Mouse (Mus musculus) heart, embryonic 12.5 days (tissue): Measurements from ENCODE around the gene Ccdc141. TPM values are rescaled to one million over a fixed set of nuclear protein-coding genes. Genes with fewer than 3 reads are reported as not detected.

ENCODE experiments used
- ATAC-seq: fragments of 200-750 bp; cut with Nextera tagmentation; 2 replicates; pipeline ENCODE4 v1.8.0; 2017; ENCODE audit warnings: moderate TSS enrichment, moderate library complexity; ENCODE audit not compliant: insufficient number of reproducible peaks, low FRiP score
- H3K27ac ChIP-seq: fragments of 300-500 bp; sonication (generic); 2 replicates; pipeline ENCODE4 v1.5.1; 2016; ENCODE audit warnings: mild to moderate bottlenecking, moderate library complexity; ENCODE audit not compliant: poor library complexity, severe bottlenecking
- H3K27me3 ChIP-seq: fragments of 300-500 bp; sonication (generic); replicated peaks from 2 replicates; pipeline ENCODE4 v1.6.1; 2016; ENCODE audit warnings: mild to moderate bottlenecking, moderate library complexity
- H3K36me3 ChIP-seq: fragments of 300-500 bp; sonication (generic); 2 replicates; pipeline ENCODE4 v1.6.1; 2016; ENCODE audit warnings: mild to moderate bottlenecking, moderate library complexity
- H3K4me1 ChIP-seq: fragments of 300-500 bp; sonication (generic); replicated peaks from 2 replicates; pipeline ENCODE4 v1.6.1; 2016; ENCODE audit warnings: mild to moderate bottlenecking
- H3K4me2 ChIP-seq: fragments of 300-500 bp; sonication (generic); 2 replicates; pipeline ENCODE4 v1.6.1; 2016; ENCODE audit warnings: mild to moderate bottlenecking, moderate library complexity
- H3K4me3 ChIP-seq: fragments of 300-500 bp; sonication (generic); 2 replicates; pipeline ENCODE4 v1.5.1; 2016; ENCODE audit warnings: mild to moderate bottlenecking
- H3K9ac ChIP-seq: fragments of 300-500 bp; sonication (generic); 2 replicates; pipeline ENCODE4 v1.6.1; 2016; ENCODE audit warnings: mild to moderate bottlenecking, moderate library complexity
- H3K9me3 ChIP-seq: fragments of 300-500 bp; sonication (generic); replicated peaks from 2 replicates; pipeline ENCODE4 v1.6.1; 2016; ENCODE audit warnings: mild to moderate bottlenecking, moderate library complexity
- WGBS: fragments of 180-500 bp; shearing (Covaris S2); methylation state at CpG from one replicate; pipeline ENCODE4 v1.1.7; 2016; 5-methylcytosine and 5-hydroxymethylcytosine counted together
- microRNA-seq: library from miRNA; unstranded; fragments of <30 nt; microRNA quantifications from one replicate; pipeline ENCODE4, GENCODE M21; 2017
- polyA plus RNA-seq: library from polyadenylated mRNA; unstranded; fragments of >200 nt; fragmentation: Nextera tagmentation; extraction: Ambion mirVana; gene quantifications from 2 replicates; pipeline ENCODE4 v1.2.1, GENCODE M21; 2016

The Ccdc141 gene
- polyA plus RNA-seq, 1 experiment from 2014 or later, result 206 TPM

GRCm38 (mm10) chr2:76966013-76966412 lies 204.4 kb downstream of the Ccdc141 start:
- ATAC-seq, result no peak
- peaks cover 13% of the 10 kb centered on the region for H3K4me1 ChIP-seq
- H3K4me2 ChIP-seq, result no peak overlapping the region
- peaks cover 67% of the 10 kb centered on the region for H3K36me3 ChIP-seq
- no peak overlapping the region for H3K27ac ChIP-seq
- WGBS, result 78% methylated on average over 2 of the region's 2 CpGs
- no peak overlapping the region for H3K4me3 ChIP-seq
- no peaks in the 10 kb centered on the region for H3K9me3 ChIP-seq
- no peak overlapping the region for H3K9ac ChIP-seq
- H3K27me3 ChIP-seq, result no peaks in the 10 kb centered on the region

GRCm38 (mm10) chr2:76965542-76965941 lies 204.9 kb downstream of the Ccdc141 start:
- WGBS, result 68% methylated on average over 7 of the region's 7 CpGs
- Histone ChIP-seq H3K27ac (no peak overlapping the region), H3K27me3 (no peaks in the 10 kb centered on the region), H3K4me2 (no peak overlapping the region), H3K36me3 (peaks cover 67% of the 10 kb centered on the region), H3K9me3 (no peaks in the 10 kb centered on the region), H3K9ac (no peak overlapping the region), H3K4me3 (no peak overlapping the region), H3K4me1 (peaks cover 12% of the 10 kb centered on the region)
- no peak for ATAC-seq

GRCm38 (mm10) chr2:76962045-76962432 lies 208.4 kb downstream of the Ccdc141 start:
- no peak for ATAC-seq
- Histone ChIP-seq H3K4me3 (no peak overlapping the region), H3K4me2 (no peak overlapping the region), H3K4me1 (no peaks in the 10 kb centered on the region), H3K9ac (no peak overlapping the region), H3K36me3 (peaks cover 37% of the 10 kb centered on the region), H3K9me3 (no peaks in the 10 kb centered on the region), H3K27me3 (no peaks in the 10 kb centered on the region), H3K27ac (no peak overlapping the region)
- WGBS, result 88% methylated on average over 6 of the region's 6 CpGs

GRCm38 (mm10) chr2:76961420-76962044 lies 208.9 kb downstream of the Ccdc141 start:
- no peaks in the 10 kb centered on the region for H3K4me1 ChIP-seq
- no peak overlapping the region for H3K4me2 ChIP-seq
- H3K9me3 ChIP-seq, result no peaks in the 10 kb centered on the region
- ATAC-seq, result no peak
- H3K27me3 ChIP-seq, result no peaks in the 10 kb centered on the region
- H3K36me3 ChIP-seq, result peaks cover 32% of the 10 kb centered on the region
- no peak overlapping the region for H3K4me3 ChIP-seq
- no peak overlapping the region for H3K27ac ChIP-seq
- H3K9ac ChIP-seq, result no peak overlapping the region
- WGBS, result 86% methylated on average over 10 of the region's 10 CpGs

Small RNAs within 50 kb of the gene (microRNA-seq; reads per million reads assigned to microRNA genes)
- gene Gm44360, result not detected

Other genes with a start within 250 kb of the Ccdc141 start
- 570 and 652 TPM in 2 replicates for gene Ttn, start 188.1 kb downstream of the Ccdc141 start, polyA plus RNA-seq
- 11.2 and 12.5 TPM in 2 replicates for gene Sestd1, start 110.0 kb upstream of the Ccdc141 start, polyA plus RNA-seq